Mouse (Mus musculus): ENCODE measurements around the gene AC161166.1. TPM values are rescaled to one million over a fixed set of nuclear protein-coding genes. Genes with fewer than 3 reads are reported as not detected.
A peak's percentile ranks its signal among the peaks of the same experiment; 100 is the strongest.

Gene AC161166.1
- total and polyA plus RNA-seq, 2 experiments from 2014 or later: 0.10 TPM; not detected in 1

DNA sequence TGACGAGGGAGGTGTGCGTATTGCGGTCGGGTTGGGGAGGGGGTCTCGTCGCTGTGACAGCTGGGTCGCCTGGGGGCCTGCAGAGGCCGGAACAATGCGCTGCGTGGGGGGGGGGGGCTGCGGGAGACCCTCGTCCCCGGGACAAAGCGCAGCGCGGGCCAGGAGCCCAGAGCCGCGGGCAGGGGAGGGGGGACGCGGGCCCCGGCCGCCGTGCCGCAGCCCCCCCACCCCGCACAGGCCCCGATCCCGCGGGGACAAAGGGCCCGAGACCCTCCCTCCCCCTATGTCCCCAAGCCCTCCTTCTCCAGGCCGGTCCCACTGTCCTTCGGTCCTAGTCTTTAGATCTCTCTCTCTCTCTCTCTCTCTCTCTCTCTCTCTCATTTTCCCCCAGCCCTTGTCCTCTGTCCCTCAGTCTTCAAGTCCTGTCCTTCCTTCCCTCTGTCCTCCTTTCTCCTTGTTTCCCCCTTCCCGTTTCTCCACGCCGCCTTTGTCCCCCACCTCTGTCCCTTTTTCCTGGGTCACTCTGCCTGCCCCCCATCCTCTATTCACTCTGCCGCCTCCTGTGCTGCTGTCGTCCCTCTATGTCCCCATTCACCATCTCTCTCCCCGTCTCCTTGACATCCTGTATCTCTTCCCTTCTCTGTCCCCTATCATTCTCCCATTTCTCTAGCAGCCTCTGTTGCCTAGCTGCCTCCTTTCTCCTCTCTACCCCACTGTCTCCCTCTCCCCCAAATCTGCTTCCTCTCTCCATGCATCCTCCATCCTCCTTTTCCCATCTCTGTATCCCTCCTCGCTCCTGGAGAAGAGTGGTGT lies 29.8 kb downstream of the AC161166.1 start:
- Histone ChIP-seq H3K4me1 (ENCODE audit: control insufficient read depth, insufficient read depth) (peaks cover 6% of the 10 kb centered on the region; the same call in 1 of the 2 replicates), H3K9me3 (replicated peaks; ENCODE audit: control insufficient read depth, low read length) (no peaks in the 10 kb centered on the region), H3K4me2 (ENCODE audit: low read depth, low read length) (peak overlapping the region; percentile 88), H3K27ac (ENCODE audit: low read depth) (no peak overlapping the region), H3K27me3 (ENCODE audit: control insufficient read depth, insufficient read depth, low read length) (peaks cover 35% of the 10 kb centered on the region), H3K9ac (replicated peaks; ENCODE audit: low read depth, low read length) (peak overlapping the region; percentile 64), H3K36me3 (replicated peaks; ENCODE audit: control insufficient read depth, insufficient read depth, low read length) (no peaks in the 10 kb centered on the region), H3K4me3 (ENCODE audit: low read depth, low read length) (peak overlapping the region; percentile 62)
- DNase-seq (ENCODE audit: low spot score) (no peak), ATAC-seq (ENCODE audit: insufficient read depth, low read depth) (no peak)
- WGBS: 3% methylated on average over 22 of the region's 38 CpGs
- TF ChIP-seq EP300 (IDR thresholded peaks at IDR 0.05; ENCODE audit: low read depth) (no peak), CTCF (IDR thresholded peaks at IDR 0.05; ENCODE audit: low read depth) (no peak)

DNA sequence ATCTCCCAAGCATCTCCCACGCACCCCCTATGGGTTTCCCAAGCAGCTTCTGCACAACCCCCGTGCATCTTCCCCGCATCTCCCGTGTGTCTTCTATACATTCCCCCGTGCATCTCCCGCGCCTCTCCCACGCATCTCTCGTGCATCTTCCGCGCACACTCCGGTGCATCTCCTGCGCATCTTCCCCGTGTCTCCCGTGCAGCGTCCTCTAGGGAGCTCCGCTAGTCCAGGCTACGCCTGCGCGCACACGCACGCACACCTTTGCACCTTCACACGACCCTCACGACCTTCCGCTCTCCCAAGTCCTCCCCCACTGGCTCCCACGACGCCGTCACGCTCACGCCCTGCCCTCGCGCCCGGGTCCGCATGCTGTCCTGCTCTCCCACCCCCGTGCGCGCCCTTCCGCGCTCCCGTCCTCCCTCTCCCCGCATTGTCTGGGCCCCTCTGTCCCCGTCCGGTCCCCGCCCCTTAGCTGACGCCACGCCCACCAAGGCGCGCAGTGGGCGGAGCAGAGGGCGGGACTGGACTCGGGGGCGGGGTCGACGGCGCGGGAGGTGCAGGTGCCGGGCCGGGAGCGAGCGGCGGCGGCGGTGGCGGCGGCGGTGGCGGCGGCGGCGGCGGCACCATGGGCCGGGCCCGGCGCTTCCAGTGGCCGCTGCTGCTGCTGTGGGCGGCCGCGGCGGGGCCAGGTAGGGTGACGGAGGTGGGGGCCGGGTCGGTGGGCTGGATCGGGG lies 30.6 kb downstream of the AC161166.1 start, which contains the start of gene Cadm4:
Gene Cadm4 (plus strand): TSS at position 550 of the 734 bp plus-strand sequence.
- H3K36me3 ChIP-seq (replicated peaks; ENCODE audit: control insufficient read depth, insufficient read depth, low read length): no peaks in the 10 kb centered on the region
- TF ChIP-seq CTCF (IDR thresholded peaks at IDR 0.05; ENCODE audit: low read depth): no peak
- TF ChIP-seq EP300 (IDR thresholded peaks at IDR 0.05; ENCODE audit: low read depth): no peak
- H3K27me3 ChIP-seq (ENCODE audit: control insufficient read depth, insufficient read depth, low read length): peaks cover 35% of the 10 kb centered on the region
- ATAC-seq (ENCODE audit: insufficient read depth, low read depth): peak; percentile 88
- H3K4me3 ChIP-seq (ENCODE audit: low read depth, low read length): peak within 1 kb of the TSS; percentile 62
- peak within 1 kb of the TSS; percentile 64 for H3K9ac ChIP-seq (replicated peaks; ENCODE audit: low read depth, low read length)
- WGBS: 1% methylated on average over 69 of the region's 83 CpGs
- H3K27ac ChIP-seq (ENCODE audit: low read depth): no peak within 1 kb of the TSS
- peaks cover 6% of the 10 kb centered on the region; the same call in 1 of the 2 replicates for H3K4me1 ChIP-seq (ENCODE audit: control insufficient read depth, insufficient read depth)
- peak within 1 kb of the TSS; percentile 88 for H3K4me2 ChIP-seq (ENCODE audit: low read depth, low read length)
- DNase-seq (ENCODE audit: low spot score): peak; percentile 45
- no peaks in the 10 kb centered on the region for H3K9me3 ChIP-seq (replicated peaks; ENCODE audit: control insufficient read depth, low read length)

DNA sequence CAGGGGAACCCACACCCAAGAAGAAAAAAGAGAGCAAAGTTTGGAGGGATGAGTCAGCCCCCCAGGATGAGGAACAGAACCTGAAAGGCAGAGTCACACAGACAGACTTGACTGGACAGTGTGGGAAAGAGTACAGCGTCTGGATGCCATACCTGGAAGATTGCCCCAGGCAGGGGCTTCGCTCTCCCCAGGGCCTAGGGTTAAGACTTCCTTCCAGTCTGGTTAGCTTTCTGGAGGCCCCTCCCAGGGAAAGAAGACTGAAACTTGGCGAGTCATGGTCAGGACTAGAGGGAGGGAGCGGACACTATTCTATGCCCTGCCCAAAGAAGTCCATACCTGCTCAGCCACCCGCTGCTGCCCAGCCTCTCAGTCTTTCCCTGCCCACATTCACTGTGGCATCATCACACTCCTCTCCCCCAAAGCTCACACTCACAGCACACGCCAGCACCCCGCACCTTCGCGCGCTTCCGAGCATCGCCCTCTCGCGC lies 31.2 kb downstream of the AC161166.1 start:
- peak overlapping the region; percentile 88 for H3K4me2 ChIP-seq (ENCODE audit: low read depth, low read length)
- WGBS: 15% methylated on average over 14 of the region's 14 CpGs
- H3K27ac ChIP-seq (ENCODE audit: low read depth): no peak overlapping the region
- H3K9ac ChIP-seq (replicated peaks; ENCODE audit: low read depth, low read length): no peak overlapping the region
- DNase-seq (ENCODE audit: low spot score) (no peak), ATAC-seq (ENCODE audit: insufficient read depth, low read depth) (no peak)
- peaks cover 35% of the 10 kb centered on the region for H3K27me3 ChIP-seq (ENCODE audit: control insufficient read depth, insufficient read depth, low read length)
- H3K36me3 ChIP-seq (replicated peaks; ENCODE audit: control insufficient read depth, insufficient read depth, low read length): no peaks in the 10 kb centered on the region
- peaks cover 6% of the 10 kb centered on the region; the same call in 1 of the 2 replicates for H3K4me1 ChIP-seq (ENCODE audit: control insufficient read depth, insufficient read depth)
- H3K9me3 ChIP-seq (replicated peaks; ENCODE audit: control insufficient read depth, low read length): no peaks in the 10 kb centered on the region
- TF ChIP-seq CTCF (IDR thresholded peaks at IDR 0.05; ENCODE audit: low read depth) (no peak), EP300 (IDR thresholded peaks at IDR 0.05; ENCODE audit: low read depth) (no peak)
- peak overlapping the region; percentile 62 for H3K4me3 ChIP-seq (ENCODE audit: low read depth, low read length)

DNA sequence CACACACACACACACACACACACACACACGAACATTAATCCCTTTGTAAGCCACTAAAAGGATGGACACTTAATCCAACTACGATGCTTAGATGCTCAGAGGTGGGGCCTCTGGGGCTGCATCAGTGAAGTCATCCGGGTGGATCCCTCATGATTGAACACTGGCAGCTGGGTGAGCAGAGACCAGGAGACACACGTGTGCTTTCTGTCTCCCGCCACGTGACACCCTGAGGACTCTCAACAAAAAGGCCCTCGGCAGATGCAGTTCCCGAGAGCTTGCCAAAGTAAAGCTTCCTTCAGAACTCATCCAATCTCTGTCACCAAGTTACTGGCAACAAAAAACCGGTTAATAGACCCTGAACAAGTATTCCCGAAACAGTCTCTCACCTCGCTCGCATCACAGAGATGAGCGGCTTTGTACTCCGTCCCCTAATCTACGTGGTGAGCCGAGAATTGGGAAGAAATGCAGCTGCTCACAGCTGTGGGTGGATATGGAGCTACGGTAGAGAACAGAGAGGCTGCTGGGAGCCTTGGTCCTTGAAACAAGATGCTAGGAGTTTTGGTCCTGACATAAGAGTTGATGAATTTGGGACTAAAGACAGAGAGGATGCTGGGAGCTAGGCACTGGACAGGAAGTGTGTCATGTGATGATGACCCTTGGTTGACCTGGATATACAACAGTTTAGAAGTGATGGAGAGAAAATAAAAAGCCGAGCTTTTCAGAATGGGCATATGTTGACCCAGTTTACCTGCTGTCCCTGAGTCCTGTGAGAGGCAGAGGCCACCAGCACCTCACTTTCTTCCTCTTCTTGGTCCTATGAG lies 31.9 kb downstream of the AC161166.1 start:
- Histone ChIP-seq H3K27ac (ENCODE audit: low read depth) (no peak overlapping the region), H3K9ac (replicated peaks; ENCODE audit: low read depth, low read length) (no peak overlapping the region), H3K4me1 (ENCODE audit: control insufficient read depth, insufficient read depth) (peaks cover 6% of the 10 kb centered on the region; the same call in 1 of the 2 replicates), H3K4me3 (ENCODE audit: low read depth, low read length) (no peak overlapping the region), H3K36me3 (replicated peaks; ENCODE audit: control insufficient read depth, insufficient read depth, low read length) (no peaks in the 10 kb centered on the region), H3K27me3 (ENCODE audit: control insufficient read depth, insufficient read depth, low read length) (peaks cover 35% of the 10 kb centered on the region), H3K9me3 (replicated peaks; ENCODE audit: control insufficient read depth, low read length) (no peaks in the 10 kb centered on the region), H3K4me2 (ENCODE audit: low read depth, low read length) (no peak overlapping the region)
- DNase-seq (ENCODE audit: low spot score) (no peak), ATAC-seq (ENCODE audit: insufficient read depth, low read depth) (no peak)
- WGBS: 57% methylated on average over 18 of the region's 18 CpGs
- TF ChIP-seq CTCF (IDR thresholded peaks at IDR 0.05; ENCODE audit: low read depth): no peak
- TF ChIP-seq EP300 (IDR thresholded peaks at IDR 0.05; ENCODE audit: low read depth): no peak

DNA sequence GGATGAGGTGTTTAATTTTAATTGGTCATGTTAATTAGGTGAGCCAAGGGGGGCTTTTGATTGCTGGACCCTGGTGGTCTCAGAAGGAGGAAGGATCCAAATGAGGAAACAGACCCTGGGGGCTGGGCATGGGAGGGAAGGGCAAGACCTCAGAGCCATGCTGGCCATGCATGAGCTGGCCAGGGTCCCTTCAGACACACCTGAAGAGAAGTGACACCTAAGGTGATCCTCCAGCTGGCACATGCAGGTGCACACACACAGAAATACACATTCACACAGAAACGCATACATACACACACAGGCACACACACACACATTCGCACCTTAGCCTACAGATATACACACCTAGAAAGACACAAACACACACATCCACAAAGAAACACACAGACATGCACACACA lies 32.6 kb downstream of the AC161166.1 start:
- Histone ChIP-seq H3K36me3 (replicated peaks; ENCODE audit: control insufficient read depth, insufficient read depth, low read length) (0 out of 2 replicates have a peak, but pooled peaks cover 3% of the 10 kb centered on the region), H3K4me1 (ENCODE audit: control insufficient read depth, insufficient read depth) (peaks cover 6% of the 10 kb centered on the region; the same call in 1 of the 2 replicates), H3K9me3 (replicated peaks; ENCODE audit: control insufficient read depth, low read length) (no peaks in the 10 kb centered on the region), H3K27ac (ENCODE audit: low read depth) (no peak overlapping the region), H3K4me2 (ENCODE audit: low read depth, low read length) (no peak overlapping the region), H3K27me3 (ENCODE audit: control insufficient read depth, insufficient read depth, low read length) (peaks cover 34% of the 10 kb centered on the region), H3K4me3 (ENCODE audit: low read depth, low read length) (no peak overlapping the region), H3K9ac (replicated peaks; ENCODE audit: low read depth, low read length) (no peak overlapping the region)
- DNase-seq (ENCODE audit: low spot score): no peak
- ATAC-seq (ENCODE audit: insufficient read depth, low read depth): no peak
- 89% methylated on average over 2 of the region's 2 CpGs for WGBS
- TF ChIP-seq EP300 (IDR thresholded peaks at IDR 0.05; ENCODE audit: low read depth) (no peak), CTCF (IDR thresholded peaks at IDR 0.05; ENCODE audit: low read depth) (no peak)
